Mouse (Mus musculus) ovary, adult 18-20 months (tissue): Measurements from ENCODE around the gene Nop9.

Source experiments
- DNase-seq: peaks from one replicate; pipeline ENCODE4 v3.0.0; 2022; ENCODE audit warnings: low spot score, mixed read lengths

The Nop9 gene

GRCm38 (mm10) chr14:55769087-55769703, 23.7 kb downstream of the Nop9 start:
- no peak for DNase-seq

GRCm38 (mm10) chr14:55776711-55777110, 31.2 kb downstream of the Nop9 start:
- DNase-seq: no peak

- DNase-seq: no peak
These were observed 31.7 kb downstream of the Nop9 start for GRCm38 (mm10) chr14:55777176-55777575.

- no peak for DNase-seq
These were observed 32.3 kb downstream of the Nop9 start for GRCm38 (mm10) chr14:55777806-55778205.

GRCm38 (mm10) chr14:55778686-55779085, 33.2 kb downstream of the Nop9 start:
- DNase-seq: no peak

GRCm38 (mm10) chr14:55779656-55780055, 34.2 kb downstream of the Nop9 start:
- DNase-seq: no peak

GRCm38 (mm10) chr14:55780736-55781135, 35.2 kb downstream of the Nop9 start:
- no peak for DNase-seq

GRCm38 (mm10) chr14:55781310-55781709, 35.8 kb downstream of the Nop9 start:
- DNase-seq: no peak

- DNase-seq: no peak
These were observed 37.0 kb downstream of the Nop9 start for GRCm38 (mm10) chr14:55782361-55782960.

- DNase-seq: no peak
These were observed 37.9 kb downstream of the Nop9 start for GRCm38 (mm10) chr14:55783171-55783957.

- DNase-seq: no peak
These were observed 38.4 kb downstream of the Nop9 start, which contains the start of gene Adcy4 for GRCm38 (mm10) chr14:55783958-55784235. TSS of gene Adcy4 (minus strand) at chr14:55784095.

GRCm38 (mm10) chr14:55785195-55785594, 39.7 kb downstream of the Nop9 start:
- DNase-seq: no peak

- DNase-seq: no peak
These were observed 42.2 kb downstream of the Nop9 start for GRCm38 (mm10) chr14:55787731-55788130.

GRCm38 (mm10) chr14:55788256-55789050, 43.0 kb downstream of the Nop9 start, which contains the start of gene Ripk3:
TSS of gene Ripk3 (minus strand) at chr14:55788865.
- no peak for DNase-seq

- DNase-seq: no peak
These were observed 48.0 kb downstream of the Nop9 start for GRCm38 (mm10) chr14:55793461-55793860.

- DNase-seq: no peak
These were observed 48.5 kb downstream of the Nop9 start for GRCm38 (mm10) chr14:55793946-55794345.

- DNase-seq: no peak
These were observed 50.1 kb downstream of the Nop9 start for GRCm38 (mm10) chr14:55795380-55796163.
